Mouse (Mus musculus): ENCODE results near the gene Sdhc.

Sdhc gene

DNA sequence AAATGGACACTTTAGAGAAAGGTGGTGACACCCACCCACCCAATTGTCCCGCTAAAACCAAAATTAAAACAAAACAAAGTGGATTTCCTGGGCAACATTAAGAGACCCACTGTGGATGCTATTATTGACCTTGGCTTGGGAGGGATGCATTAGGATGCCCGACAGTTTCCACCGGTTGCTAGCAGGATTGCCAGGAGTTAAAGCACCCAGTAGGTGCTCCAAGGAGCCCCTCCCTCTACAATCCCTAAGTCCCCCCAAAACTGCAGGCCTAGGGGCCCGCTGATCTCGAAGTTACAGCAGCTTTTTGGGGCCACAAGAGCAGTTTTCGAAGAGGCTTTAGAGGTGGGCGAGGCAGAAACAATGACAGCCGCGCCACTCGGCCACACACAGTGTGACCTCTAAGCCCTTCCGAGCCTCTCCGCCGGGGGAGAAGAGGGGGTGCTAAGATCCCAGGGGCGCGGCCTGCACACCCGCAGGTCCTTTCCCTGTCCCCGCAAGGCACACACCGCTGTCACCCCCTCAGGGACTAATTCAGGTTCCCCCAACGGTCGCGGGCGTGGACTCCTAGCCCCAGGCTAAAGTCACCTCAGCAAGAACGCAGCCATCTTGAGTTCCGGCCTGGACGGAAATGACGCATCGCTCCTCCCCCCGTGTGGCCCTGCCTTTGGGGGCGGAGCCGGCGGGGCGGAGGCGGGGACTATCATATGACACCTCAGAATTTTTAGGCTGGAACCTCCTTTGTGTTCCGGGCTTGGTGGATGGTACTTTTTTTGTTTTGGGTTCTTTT lies at the start of gene Sdhc, which contains the start of gene Mpz:
Sdhc (minus strand) TSS at position 630 of the 787 bp plus-strand sequence.
Mpz (plus strand) TSS at position 738 of the 787 bp plus-strand sequence.
- peak; percentile 93 to 95 for DNase-seq (ENCODE audit: low spot score in 2 of 2)

DNA sequence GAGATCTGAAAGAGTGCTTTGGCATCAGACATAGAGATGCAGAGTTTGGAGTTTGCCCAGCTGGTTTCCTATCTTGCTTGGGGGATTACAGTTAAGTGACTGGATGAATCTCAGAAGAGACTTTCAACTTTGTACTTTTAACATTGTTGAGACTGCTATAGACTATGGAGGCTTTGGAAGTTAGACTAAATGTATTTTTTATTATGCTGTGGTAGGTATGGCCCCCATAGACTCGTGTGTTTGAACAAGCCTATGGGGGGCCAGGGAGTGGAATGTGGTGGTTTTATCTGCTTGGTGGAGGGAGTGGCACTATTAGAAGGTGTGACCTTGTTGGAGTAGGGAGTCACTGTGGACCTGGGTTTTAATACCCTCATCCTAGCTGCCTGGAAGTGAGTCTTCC lies 49.1 kb upstream of the Sdhc start:
- DNase-seq (ENCODE audit: low spot score in 2 of 2): no peak

DNA sequence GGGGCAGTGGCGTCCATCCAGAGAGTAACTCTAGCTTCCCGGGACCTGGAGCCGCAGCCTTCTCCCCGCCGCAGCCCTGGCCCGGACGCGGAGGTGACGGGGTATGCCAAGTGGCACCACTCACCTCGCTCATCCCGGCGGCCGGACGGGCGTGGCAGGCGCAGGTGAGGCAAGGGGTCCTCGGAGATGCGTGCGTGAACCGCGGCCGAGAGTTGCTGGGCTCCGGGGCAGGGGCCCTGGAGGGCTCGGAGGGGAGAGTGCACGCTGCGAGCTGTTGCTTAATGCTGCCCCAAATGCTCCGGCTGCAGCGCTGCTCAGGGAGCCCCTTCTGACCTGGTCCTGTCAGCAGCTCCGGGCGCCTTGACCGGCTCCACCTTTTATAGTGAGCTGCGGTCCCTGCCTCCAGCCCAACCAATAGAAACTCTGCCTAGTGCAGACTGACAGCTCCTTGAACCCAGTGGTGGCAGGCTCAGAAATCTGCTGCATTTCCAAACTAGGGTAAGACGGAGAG lies 45.5 kb upstream of the Sdhc start, which contains the start of gene Pcp4l1:
Pcp4l1 (minus strand) TSS at position 382 of the 511 bp plus-strand sequence.
- no peak for DNase-seq (ENCODE audit: low spot score in 2 of 2)

DNA sequence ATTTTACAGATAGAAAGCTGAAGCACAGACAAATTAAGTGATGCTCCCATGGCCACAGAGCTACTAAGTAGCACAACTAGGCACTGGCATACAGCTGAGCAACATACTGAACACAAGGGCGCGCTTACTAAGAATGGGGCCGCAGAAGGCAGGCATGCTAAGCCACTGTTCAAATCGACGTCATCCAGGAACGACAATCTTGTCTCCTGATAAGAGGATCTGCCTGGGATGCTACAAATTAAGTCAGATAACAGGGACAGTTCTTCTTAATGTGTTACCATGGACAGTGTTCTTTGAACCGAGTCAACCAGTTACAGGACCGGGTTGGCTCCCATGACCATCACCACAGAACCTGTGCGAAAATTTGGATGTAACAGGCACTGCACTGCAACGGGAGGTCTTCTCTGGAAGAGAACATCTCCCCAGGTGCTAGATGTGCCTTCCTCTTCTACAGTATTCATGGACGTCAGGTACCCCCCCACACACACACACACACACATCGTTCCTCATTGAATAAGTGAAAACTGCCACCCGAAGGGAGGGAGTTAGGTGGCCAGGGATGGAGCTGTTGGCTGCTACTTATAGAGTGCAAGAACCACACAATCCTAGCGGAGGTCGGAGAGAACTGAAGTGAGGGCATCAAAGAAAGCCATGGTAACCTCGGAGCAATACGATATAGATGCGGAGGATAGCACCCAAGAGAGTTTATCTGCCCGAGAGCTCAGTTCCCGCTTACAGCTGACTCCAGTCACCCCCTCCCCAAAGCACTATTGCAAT lies 44.8 kb upstream of the Sdhc start:
- no peak for DNase-seq (ENCODE audit: low spot score in 2 of 2)

DNA sequence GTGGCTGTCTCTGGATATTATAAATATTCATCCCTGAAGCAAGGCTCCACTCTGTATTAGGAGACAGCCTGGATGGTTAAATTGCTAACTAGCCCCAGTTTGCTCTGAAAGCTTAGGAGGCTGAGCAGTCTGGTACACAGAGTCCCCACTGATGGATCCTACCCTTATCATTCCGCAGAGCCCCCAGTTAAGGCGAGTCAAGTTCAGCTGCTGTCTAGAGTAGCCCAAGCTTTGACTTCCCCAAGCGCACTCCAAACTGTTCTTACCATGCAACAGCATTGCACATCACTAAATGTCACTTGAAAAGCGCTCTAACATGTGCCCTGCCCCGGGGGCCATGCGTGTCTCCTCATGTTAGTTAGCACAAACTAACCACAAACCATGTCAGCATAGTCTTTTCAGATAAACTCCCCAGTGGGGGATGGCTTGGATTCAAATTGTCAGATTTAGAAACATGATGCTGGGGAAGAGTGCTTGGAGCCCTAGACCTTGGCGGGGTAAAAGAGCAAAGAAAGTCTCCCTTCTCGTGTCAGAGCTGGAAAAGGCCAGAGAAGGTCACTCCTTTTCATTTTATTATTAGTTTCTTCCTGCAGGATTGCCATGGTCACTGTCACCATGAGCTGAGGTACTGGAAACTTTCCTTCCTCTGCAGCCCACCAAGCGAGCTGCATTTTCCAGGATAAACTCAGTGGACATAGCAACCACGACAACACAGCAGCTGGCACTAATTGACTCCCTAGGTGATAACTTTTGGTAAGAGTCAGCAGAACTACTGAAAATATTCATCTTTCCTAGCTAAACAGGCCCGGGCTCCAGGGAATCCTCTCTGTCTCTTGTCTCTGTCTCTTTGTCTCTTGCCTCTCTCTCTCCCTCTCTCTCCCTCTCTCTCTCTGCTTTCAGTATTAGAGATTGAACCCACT lies 43.8 kb upstream of the Sdhc start:
- DNase-seq (ENCODE audit: low spot score in 2 of 2): no peak

DNA sequence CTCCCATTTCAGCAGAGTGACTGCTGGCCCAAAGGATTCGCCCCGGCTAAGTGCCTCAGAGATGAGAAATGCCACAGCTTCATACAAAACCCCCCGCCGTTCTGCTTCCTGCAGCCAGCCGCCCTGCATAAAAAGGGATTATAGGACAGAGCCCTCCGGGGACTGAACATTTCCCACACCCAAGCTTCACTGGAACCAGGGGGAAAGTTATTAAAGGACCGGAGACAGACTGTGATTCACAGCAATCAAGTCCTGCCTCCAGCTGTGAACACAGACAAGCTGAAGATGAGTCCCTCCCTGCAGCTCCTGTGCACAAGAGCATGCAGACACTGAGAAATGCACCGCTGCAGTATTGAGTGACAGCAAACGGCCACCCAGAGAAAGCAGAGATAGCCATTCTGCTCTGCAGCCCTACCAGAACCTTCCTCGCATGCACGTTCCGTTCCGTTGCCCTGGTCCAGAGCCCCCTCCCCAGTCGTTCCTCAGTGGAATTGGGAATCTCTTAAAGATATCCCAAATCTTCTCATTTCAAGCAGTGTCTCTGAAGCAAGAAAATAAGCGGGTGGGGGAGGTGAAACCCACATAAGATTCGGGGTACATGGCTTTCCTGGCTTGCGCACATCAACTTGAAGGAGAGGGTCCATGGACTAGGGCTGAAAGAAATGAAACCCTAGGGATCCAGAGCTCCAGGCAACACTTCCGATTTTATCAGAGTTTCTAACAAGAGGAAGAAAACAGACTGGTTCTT lies 42.9 kb upstream of the Sdhc start:
- DNase-seq (ENCODE audit: low spot score in 2 of 2): no peak

DNA sequence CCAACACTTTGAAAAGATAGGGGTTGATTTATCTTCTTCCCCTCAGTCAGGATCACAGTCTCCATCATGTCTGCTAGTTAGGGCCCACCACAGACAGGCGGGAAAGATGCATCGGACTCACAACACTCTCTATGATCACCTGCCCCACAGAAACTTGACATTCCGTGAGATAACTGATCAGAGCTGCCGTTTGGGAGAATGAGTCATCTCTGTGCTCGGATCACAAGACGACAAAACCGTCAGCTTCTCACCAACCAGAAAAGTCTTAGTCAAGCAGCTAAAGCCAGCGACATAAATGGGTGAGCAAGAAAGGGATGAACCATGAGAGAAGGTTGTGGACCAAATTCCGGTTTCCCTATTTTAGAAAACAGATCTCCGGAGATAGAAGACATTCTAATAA lies 41.9 kb upstream of the Sdhc start:
- no peak for DNase-seq (ENCODE audit: low spot score in 2 of 2)

DNA sequence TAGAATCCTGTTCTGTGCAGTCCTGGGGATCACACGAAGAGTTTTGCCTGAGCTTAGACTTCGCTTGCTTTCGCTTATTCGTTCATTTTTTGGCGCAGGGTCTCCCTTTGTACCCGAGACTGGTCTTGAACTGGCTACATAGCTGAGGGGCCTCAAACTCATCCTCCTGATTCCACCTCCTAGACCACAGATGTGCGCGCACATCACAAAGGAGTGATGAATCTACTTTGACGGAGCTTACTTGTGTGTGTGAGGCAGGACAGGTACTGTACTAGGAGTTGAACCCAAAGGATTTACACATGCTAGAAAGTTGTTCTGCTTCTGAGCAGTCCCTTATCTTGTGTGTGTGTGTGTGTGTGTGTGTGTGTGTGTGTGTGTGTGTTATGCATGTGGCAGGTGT lies 40.4 kb upstream of the Sdhc start:
- DNase-seq (ENCODE audit: low spot score in 2 of 2): no peak

DNA sequence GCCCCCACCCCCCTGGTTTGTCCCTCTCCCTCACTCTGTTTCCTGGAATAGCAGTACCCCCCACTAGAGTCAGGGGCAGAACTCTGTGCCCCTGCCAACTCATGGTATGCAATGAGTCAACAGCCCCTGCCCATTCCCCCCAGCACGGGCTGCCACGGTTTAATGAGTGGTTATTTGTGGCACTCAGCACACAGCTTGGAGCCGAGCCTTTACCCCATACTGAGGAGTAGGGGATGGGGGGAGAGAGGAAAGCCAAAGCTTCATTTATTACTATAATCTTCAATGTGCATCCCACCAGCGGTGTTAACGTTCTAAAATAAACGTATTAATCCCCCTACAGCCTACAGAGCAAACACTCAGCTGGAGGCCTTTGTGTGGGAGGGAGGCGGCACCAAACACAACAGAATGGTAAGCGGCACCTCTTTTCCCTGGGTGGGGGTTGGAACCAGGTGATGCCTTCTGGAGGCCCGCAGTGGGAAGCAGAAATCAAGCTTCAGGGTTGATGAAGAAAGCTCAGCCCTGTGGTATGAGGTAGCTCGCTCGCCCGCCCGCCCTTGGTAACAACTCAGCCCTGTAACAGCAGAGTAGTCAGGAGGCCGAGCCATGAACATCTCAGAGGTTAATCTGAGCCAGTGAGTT lies 39.2 kb upstream of the Sdhc start:
- DNase-seq (ENCODE audit: low spot score in 2 of 2): no peak

DNA sequence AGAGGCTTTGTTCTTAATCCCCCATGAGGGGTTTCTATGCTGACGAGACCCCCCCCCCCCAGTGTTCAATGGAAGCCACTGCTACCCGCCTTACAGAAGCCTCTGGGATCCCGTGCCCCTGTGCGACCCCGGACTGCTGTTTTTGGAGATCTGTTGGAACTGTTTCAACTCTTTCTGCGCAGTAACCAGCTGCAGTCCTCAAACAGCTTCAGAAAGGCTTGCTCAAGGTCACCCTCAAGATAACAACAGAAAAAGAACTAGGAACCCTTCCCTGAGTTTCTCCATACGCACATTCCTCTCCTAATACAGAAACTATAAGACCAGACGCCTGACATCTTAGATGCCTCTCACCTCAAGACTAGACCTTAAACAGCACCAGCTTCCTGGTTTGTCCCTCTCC lies 38.6 kb upstream of the Sdhc start:
- no peak for DNase-seq (ENCODE audit: low spot score in 2 of 2)

DNA sequence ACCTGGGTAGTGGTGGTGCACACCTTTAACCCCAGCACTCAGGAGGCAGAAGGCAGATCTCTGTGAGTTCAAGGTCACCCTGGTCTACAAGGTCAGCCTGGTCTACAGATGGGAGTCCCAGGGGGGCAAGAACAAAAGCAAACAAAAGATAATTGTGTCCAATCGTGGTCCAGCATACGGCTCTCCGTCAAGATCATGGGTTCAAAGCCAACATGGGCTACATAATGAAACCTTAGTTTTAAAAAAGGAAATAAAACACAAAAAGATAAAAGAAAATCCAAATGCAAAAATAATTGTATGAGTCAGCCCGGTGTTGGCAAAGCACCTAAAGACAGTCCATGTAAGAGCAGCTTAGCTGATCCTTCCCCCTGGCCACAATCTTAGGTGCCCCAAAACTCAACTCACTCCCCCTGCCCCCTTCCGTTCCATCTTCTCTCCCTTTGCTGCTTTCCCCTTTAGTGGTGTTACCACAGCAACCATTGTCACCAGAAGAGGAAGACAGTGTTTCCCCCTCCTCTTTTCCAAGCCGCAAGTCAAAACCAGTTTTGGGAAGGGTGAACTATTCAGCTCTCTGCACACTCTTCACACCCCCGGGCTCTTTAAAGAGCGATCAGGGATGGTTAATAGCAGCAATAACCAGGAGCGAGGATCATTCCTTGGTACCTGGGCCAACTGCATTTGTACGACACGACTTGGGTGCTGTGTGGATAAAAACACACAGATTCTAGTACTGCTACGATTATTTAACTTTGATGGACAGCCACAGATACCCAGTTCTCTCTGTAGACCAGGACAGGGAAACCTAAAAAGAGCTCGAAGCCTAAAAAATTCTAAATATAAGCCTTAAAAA lies 37.7 kb upstream of the Sdhc start:
- no peak for DNase-seq (ENCODE audit: low spot score in 2 of 2)

DNA sequence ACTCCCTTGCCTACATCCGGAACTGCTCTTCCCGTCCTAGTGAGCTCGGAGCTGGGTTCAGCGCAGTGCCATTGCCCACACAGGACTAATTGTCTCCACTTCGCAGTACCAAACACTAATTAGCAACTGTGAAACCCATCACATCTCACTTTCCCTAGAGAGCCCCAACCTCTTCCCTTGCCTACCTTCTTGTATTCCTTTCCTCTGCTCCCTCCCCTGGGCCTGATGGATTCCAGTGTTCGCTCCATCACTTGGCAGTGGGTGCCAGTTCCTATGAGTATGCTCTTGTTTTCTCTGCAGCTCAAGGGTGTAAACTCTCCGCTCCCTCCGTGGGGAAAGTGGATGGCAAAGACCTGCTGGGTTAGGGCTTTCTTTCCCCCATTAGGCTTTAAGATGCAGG lies 35.3 kb upstream of the Sdhc start:
- DNase-seq (ENCODE audit: low spot score in 2 of 2): no peak

DNA sequence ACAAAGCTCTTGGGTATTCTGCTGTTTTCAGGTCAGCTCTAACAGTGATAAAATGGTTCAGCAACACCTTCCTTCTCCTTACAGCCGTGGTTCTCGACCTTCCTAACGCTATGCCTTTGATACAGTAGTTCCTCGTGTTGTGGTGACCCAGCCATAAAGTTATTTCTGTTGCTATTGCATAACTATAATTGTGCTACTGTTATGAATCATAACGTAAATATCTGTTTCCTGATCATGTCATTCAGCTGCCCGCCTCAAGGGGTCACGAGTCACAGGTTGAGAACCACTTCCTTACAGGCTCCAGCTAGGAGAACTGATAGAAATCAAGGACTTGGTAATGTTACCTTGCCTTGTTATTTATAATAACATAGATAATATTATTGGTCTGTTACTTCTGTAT lies 33.9 kb upstream of the Sdhc start:
- DNase-seq (ENCODE audit: low spot score in 2 of 2): peak in 1 of 2 experiments; percentile 20

DNA sequence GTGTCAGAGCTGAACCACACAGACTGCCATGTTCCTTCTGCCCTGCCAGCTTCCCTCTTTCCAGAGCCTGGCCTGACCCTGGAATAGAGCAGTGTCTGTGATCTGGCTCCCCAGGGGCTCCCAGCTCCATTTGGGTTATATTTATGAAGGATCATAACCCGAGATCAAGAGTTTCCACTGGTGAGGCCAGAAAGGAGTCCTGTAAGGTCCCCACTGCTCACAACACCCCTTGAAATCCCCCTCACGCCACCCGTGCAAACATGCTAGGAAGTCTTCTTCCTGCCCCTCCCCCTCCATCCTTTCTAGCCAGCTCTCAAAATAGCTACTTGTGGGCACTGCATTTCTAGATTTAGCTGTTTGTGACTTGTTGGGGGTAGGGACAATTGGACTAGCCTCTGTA lies 33.2 kb upstream of the Sdhc start:
- DNase-seq (ENCODE audit: low spot score in 2 of 2): no peak

DNA sequence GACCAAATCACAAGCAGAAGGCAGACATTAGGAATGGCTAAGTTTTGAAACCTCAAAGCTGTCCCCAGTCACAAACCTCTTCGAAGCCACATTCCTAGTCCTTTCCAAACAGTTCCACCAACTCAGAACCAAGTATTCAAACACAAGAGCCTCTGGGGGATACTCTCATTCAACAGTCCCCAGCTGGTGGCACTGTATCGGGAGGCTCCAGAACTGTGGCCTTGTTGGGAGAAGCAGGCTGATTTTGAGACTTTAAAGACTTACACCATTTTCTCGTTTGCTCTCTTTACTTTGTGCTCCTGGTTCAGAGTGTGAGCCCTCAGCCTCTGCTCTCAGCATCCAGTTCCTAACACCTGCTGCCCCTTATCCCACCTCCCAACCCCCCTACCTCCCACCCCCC lies 32.6 kb upstream of the Sdhc start:
- no peak for DNase-seq (ENCODE audit: low spot score in 2 of 2)

DNA sequence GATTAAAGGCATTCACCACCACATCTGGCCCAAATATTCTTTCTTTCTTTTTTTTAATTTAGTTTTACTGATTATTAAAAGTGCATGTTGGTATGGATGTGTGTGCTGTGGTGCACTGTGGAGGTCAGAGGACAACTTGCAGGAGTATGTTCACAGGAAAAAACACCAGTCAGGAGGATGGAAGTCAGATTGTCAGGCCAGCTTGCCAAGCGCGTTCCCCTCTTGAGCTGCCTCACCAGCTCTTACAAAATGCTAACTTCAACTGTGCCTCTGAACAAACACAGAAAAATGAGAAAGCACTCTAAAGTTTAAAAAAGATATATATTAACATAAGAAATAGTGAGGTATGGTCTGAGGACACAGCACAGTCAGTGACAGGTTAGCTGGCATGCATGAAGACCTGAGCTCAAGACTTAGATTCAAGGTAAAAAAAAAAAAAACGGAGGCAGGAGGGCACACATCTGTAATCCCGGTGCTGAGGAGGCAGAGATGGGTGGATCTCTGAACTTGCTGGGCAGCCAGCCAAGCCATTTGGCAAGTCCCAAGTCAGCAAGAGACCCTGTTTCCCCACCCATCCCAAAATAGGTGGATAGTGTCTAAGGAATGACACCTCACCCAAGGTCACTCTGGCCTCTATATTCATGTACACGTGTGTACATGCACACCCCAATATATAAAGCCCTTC lies 29.2 kb upstream of the Sdhc start:
- no peak for DNase-seq (ENCODE audit: low spot score in 2 of 2)

DNA sequence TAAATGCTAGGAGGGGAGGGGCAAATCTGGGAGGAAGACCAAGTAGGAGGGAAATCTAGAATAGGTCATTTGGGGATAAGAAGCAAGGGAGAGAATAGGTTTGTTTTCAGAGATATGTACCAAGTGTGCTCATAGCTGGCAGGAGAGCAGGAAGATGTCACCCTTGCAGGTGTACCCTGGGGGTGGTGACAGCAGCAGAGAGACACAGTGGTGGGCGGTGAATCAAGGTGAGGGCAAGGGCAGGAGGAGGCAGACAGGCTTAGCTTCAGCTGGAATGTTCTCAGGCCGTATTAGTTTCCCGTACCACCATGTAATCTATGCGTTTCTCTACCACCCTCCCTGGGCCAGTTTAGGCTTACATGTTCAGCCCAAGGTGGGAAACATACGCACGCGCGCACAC lies 22.4 kb upstream of the Sdhc start:
- no peak for DNase-seq (ENCODE audit: low spot score in 2 of 2)

DNA sequence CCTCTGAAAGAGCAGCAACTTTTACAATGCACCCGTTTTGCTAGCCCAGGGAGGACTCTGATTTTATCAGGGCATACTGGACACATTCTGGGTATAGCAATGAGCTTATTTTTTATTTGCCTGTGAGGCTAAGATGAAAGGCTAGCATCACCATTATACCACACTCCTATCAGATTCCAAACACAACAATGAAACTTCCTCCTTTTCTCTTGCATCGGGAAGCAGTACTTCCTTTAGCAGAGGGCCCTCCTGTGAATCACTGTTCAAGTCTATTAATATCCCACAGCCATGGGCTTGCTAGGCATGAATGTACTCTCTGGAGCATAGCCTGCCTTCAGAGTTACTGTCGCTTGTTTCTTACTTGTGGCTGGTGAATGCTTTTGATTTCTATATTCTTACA lies 20.7 kb upstream of the Sdhc start:
- no peak for DNase-seq (ENCODE audit: low spot score in 2 of 2)

DNA sequence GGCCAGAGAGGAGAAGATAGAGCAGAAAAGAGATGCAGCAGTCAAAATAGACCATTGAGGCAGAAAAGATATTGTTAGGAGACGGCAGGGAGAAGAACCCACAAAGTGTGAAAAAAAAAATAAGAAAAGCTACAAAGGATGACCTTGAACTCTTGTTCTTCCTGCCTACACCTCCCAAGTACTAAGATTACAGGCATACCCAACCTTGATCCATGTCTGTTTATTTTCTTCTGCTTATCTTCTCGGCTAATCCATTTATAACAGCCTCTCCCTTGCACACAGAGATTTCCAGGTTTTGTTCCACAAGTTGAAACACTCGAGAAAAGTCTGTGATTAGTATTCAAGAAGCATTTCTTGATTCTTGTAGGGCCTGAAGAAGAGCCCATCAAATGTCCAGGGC lies 19.5 kb upstream of the Sdhc start:
- no peak for DNase-seq (ENCODE audit: low spot score in 2 of 2)

All from spleen, postnatal 14 days (tissue).